Mouse (Mus musculus) gastrocnemius, postnatal 14 days (tissue): ENCODE measurements at regions not wholly inside any gene's neighbourhood (a gene's known extent, or its start where the extent isn't known, plus 50 kb on each side); places are given as distances from the start of the nearest gene placed in this dataset.

Experiments used
- DNase-seq: peaks from one replicate; pipeline ENCODE4 v3.0.0; 2021; ENCODE audit warnings: mixed read lengths
- intact Hi-C: fragments of 180-260 bp; cut with DNase I; formaldehyde crosslinking; loops from one replicate; pipeline ENCODE4 v1.15.1; 2025; ENCODE audit warnings: low total_unique reads

DNA sequence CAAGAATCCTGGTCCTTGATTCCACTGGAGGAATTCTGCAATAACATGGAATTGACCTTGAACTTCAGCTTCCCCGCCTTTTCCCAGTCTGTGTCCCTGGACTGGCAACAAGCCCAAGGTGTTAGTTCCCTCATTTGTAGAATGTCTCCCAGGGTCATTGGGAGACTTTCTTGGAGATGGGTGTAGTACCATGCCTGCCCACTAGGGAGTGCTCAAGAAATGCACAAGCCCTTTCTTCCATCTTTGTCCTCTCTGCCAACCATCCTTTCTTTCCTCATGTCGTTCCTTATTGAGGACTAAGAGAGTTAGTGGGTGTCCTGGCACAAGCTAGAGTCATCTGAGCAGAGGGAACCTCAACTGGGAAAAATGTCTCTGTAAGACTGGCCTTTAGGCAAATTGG lies 285.9 kb upstream of the 4930535I16Rik start:
- intact Hi-C loops = no loop called here
- no peak for DNase-seq

DNA sequence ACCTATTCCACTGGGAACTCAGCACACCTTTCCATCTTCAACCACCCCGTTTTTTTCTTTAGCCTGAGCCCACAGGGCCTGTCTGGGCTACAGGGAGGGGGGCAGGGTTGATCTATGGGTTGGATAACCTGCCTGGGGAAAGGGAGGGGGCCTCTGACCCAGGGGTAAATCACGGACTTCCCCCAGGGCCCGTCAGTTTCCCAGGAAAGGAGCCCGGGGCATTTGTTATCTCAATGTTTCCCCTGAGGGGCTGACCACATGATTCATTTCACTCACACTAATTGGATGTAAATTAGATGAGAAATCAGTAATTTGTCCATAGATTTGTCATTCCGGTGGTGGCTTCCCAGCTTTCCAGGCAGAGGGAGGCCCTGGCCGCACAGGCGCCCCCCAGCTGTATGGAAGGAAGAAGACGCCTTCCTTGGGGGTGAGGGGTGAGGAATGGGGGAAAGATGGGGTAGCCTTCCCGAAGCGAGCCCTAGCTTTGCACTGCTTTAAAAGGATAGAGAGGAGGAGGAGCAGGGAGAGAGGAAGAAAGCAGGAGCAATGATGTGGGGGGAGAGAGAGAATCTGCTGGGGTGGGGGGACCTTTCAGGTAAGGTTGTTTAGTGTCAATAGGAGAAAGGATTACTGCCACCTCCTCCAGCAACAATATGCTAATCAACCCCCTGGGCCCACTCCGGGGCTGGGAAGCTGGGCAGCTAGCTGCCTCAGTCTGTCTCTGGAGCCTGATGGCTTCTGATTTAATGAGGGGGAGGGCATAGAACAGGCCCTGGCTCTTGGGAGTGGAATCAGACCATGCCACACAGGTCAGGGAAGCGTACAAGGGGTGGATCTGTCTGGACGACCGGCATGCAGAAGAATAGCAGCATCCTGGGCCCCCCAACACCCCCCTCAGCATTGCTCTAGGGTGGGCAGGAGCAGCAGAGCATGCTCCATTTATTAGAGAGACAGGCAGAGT lies 282.3 kb upstream of the 4930535I16Rik start:
- intact Hi-C loops = no loop called here
- DNase-seq = no peak

DNA sequence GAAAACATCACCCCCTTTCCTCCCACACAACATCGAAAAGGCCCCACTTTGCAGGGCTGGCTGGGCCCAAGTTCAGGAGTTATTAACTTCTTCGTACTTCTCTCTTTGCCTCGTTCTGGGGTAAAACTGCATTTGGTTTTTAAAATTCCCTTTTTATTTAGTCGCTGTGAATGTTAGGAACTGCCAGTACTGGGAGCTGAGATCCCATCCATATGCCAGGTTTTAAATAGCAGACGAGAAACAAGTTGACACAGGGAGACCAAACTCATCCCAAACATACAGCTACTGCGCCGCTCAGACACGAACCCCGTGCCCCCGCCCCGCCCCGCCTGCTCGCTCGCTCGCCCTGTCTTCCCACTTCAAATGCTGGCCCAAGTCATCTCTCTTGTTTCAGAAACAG lies 281.0 kb upstream of the 4930535I16Rik start:
- no peak for DNase-seq
- intact Hi-C loops = no loop called here

DNA sequence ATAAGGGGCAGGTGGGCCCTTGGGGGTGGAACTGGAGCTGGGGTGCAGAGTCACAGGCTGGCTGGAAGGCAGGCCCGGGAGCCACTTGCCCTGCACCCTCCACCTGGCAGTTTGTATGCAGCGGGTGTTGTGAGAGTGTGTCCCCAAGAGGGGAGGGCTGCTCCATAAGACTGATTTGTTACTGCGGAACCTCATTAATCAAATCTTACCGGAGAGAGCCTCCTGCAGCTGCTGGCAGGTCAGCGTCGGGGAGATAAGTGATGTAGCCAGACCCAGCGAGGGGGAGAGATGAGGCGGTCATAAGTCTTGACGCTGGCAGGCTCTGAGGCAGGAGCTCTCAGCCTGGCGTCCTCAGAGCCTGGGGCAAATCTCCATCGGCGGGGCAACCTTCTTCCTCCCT lies 278.9 kb upstream of the 4930535I16Rik start:
- DNase-seq = no peak
- intact Hi-C loops = no loop called here

DNA sequence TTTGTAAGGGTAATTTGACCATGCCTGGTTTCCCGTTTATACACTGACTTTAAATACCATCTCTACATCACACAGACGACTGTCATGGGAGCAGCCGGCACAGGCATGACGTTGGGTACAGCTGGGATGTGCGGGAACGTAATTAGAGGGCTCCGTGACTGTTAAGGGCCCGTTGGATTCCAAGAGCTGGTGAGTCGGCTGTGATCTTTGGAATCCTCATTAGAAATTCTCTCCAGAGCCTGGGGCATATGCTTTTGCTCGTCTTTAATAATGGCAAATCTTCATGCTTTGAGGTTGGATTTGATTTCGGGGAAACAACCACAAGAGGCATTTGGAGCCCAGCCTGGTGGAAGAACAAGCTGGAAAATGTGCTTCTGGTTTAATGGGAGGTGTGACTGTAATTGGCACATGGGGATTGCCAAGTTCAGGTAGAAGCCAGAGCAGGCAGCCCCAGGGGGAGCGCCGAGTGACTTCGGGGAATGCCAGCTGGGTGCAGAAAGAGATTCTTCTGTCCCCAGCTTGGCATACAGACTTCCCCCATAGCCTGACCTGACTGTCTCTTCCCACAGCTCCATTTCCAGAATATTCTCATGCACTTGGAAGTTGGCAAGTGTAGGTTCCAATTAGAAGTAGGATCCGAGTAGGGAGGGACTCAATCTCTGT lies 275.4 kb upstream of the 4930535I16Rik start:
- intact Hi-C loops = no loop called here
- DNase-seq = no peak

DNA sequence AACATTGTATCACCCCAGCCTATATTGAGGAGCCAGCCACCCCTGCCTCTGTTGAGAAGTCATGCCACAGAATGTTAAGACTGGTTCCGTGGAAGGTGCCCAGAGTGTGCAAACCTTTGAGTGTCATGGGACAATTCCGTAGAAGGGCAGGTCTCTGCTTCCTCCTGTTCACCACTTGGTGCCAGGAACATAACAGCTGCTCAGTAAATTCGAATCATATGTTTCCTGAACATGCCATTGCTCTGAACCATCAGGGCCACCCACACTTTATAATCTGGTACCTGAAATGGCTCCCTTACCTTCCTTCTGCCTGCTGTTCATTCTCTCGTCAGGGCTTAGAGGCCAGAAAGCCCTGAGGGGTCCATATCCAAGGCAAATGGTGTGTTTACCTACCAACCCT lies 273.0 kb upstream of the 4930535I16Rik start:
- DNase-seq = no peak
- intact Hi-C loops = no loop called here

DNA sequence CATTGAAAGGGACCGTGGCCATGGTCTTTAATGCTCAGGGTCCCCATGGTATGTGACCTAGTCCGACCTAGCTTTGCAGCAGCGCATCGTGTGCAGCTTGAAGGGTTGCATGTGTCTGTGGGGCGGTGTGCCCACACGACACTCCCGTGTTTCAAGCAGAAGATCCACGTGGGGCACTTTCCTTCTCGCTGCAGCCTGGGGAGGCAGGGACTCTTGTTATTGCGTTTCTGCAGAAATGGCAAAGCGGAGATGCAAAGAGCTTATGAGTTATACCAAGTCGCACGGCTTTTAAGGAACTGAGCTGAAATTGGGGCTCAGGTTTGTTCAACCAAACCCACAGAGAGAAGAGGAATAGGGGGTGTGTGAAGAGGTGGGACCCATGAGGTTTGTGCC lies 272.2 kb upstream of the 4930535I16Rik start:
- intact Hi-C loops = no loop called here
- no peak for DNase-seq

DNA sequence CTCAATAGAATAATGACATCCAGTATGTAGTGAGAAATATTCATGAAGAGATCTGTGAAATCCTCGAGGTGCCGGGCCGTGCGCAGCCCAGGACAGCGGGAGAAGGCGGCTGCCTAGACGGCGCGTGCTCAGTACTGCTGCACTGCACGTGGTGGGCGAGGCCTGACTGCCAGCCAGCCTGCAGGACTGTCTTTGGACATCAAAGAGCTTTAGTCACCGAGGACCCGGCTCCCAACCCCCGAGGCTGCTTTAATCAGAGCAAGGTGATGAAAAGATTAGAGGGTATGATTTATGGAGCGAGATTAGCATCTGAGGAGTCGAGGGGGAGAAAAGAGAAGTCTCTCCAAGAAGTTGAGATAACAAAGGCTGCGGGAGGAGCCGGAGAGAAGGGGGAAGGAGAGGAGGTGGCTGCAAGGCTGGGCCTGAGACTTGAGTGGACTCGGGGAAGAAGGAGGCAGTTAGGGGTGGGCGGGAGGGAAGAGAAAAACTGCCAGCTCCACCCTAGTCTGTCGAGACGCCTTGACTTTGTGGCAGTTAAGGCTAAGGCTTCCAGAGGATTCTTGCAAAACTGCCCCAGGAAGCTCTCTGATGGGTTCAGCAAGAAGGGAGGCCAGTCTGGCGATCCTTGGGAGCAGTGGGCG lies 271.6 kb upstream of the 4930535I16Rik start:
- DNase-seq = peak; percentile 12
- intact Hi-C loops = no loop called here

DNA sequence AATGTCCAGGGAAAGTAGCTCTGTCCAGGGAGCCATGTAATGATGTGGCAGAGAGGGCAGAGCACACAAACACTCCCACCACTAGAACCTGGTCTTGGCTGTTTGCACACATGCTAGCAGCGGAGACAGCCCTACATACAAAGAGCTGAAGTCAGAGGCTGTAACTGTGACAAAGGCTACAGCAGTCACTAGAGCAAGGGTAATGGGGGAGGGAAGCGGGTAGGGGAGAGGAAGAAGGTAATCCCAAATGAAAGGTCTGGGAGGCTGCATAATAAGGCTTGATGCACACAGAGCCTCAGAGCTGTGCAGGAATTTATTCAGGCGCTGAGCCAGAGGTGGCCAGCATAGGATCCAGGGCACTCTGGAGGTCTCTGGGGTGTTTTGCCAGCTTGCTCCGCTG lies 269.3 kb upstream of the 4930535I16Rik start:
- DNase-seq = no peak
- intact Hi-C loops = no loop called here

DNA sequence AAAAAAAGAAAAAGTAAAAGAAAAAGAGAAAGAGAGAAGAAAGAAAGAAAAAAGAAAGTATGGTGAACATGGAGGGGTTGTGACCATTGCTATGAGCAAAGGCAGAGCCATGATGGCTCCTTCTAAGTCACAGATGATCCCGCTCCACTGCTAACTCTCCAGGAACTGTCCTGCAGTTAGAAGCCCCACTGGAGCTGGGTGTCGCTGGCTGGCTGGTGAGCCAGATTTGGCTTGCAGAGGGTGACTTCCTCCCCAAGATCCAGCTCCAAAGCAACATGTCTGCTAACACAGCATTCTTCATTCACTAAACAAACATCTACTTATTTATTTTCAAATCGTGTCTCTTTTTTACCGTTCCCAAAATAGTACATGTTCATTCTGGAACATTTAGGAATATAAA lies 263.5 kb upstream of the 4930535I16Rik start:
- DNase-seq = no peak
- intact Hi-C loops = no loop called here

DNA sequence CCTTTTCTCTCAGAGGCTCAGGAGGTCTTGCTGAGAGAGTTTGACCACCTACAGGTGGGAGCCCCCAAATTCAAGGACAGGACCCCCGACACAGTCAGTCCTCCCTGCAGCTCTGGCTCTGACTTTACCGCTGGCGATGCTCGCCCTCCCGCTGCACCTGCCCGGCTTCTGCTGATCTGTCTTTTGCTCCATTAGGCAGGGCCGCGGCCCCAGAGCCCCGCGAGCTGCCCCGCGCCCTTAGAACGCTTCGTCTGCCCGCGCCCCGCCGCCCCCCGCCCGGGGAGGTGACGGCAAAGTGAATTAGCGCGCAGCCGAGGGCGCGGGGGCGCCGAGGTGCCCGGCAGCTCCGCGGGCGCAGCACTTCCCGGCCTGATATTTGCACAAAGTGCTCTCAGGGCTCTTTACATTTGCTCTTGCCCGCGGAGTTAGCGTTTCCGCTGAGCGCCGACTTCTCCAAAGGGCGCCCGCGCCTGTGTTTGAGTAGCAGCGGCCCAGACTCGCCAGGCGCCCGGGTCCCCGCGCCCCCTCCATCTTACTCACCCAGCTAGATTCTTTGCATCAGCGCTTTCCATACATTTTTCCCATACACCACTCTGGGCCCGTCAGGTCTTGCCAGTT lies 260.7 kb upstream of the 4930535I16Rik start:
- no peak for DNase-seq
- intact Hi-C loops = no loop called here

DNA sequence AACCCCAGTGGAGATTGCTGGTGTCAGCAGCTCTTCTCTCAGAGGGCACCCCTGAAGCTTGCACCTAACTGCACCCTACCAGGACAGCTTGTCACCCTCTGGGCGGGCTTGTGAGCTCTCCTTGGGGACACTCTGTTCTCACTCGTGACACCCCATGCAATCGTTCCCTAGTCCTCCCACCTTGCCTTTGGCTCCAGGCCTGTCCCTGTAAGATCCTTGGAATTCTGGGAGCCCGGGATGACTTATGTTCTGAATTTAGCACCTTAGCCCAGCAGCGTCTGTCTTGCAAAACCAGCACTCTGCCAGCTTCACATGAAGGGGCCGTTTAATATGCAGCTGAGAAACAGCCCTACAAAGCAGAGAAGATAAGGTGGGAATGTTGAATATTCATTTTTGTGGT lies 257.7 kb upstream of the 4930535I16Rik start:
- no peak for DNase-seq
- intact Hi-C loops = no loop called here

DNA sequence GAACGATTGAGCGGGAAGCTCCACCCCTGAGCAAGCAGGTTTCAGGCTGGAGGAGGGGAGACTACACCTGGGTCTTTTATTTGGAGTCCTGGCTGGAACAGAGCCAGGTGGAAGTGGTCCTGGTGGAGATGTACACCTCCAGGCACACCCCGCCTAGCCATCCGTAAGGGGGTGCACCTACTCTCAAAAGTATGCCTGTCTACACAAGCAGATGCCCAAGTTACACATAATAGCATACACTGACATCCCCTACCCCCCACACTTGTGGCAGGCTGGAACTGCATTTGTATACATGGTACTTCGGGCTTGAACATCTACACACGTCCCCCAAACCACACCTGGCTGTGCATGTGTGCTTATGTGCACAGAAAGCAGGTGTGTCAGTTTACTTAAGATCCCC lies 236.8 kb upstream of the 4930535I16Rik start:
- DNase-seq = no peak
- intact Hi-C loops = no loop called here

DNA sequence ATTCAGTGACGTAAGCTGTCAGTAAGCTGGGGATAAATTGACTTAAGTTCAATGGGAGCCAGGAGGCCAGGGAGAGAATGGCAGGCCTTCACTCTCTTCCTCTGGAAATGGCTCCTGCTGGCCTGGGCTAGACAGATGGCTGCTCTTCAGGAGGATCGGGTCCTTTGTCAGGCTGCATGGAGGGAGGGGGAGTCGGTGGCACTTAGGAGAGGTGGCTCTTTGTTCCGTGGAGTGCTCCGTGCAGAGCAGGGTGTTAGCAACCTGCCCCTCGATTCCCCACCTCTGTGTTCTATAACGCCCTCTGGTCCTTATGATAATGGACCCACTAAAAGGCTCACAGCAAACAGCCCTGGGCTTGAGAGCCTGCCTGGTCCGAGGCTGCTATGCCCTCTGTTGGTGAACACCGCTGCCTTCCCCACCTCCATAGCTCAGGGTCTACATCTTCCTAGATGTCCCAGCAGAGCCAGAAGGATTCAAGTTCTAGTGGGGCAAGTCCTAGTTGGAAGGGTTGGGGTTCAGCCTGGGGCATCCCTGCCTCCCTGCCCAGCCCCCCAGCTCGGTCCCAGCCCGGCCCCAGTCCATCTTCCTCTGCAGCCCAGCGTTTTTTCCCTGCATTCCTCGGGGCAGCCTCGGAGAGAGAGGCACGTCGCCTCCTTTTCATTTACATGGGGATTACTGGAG lies 232.1 kb upstream of the 4930535I16Rik start:
- no peak for DNase-seq

DNA sequence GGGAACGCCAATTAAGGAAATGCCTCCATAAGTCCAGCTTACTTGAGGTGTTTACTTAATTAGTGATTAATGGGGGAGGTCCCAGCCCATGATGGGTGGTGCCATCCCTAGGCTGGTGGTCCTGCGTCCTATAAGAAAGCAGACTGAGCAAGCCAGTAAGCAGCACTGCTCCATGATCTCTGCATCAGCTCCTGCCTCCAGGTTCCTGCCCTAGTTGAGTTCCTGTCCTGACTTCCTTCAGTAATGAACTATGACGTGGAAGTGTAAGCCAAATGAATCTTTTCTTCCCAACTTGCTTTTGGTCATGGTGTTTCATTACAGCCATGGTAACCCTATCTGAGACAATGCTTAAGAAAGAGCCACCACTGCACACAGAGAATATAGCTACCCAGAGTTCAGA lies 231.2 kb upstream of the 4930535I16Rik start:
- intact Hi-C loops = no loop called here
- no peak for DNase-seq

More for the DNA sequence above, 232.1 kb upstream of the 4930535I16Rik start:
- intact Hi-C loops = no loop called here

DNA sequence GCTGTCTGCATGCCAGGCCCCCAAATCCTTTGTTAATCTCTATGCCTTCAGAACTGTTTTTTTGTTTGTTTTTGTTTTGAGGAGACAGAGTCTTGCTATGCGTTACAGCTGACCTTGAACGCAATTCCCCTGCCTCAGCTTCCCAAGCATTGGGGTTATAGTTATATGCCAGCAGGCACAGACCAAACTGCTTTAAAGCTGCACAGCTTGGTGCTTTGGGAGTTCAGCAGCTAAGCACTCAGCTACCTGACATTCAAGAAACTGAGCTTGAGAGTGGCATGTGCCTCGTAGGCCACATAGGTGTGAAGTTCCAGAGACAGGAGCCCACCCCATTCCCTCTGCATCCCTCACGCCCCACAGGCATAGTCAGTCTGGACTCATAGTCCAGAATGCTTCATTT lies 229.5 kb upstream of the 4930535I16Rik start:
- DNase-seq = no peak
- intact Hi-C loops = no loop called here

DNA sequence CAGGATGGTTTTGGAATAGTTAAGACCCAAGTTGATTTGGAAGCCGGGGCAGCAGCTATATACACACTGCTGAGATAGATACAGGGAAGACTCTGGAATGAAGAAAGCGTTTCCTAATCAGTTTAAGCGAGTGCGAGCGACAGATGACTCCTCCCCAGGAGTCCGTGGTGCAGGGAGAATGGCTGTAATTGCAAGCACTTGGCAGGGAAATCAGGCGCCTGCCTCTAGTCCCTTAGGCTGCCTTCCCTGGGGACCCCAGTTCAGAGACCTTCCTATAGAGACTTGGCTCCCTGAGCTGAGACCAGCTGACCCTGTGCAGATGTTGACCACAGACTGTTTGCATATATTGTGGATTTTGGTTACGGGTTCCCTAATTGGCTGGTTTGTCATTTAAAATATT lies 228.3 kb upstream of the 4930535I16Rik start:
- intact Hi-C loops = no loop called here
- DNase-seq = no peak

DNA sequence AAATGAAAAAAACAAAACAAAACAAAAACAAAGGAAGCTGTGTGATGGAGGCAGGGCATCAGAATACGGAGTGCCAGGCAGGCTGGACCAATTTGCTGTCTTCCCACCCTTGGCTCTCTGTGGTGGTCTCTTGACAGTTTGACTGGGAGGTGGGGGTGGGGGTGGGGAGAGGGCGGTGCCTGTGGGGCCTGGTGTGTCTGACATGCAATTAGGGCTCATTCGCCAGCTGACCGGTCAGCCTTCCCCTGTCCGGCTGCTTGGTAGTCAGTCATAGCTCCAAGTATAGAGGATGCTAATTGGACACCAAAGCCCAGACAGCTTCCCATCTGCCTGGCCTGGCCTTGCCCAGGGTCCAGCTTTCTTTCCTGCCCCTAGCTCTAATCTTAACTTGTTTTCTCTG lies 225.8 kb upstream of the 4930535I16Rik start:
- intact Hi-C loops = loop anchor here (5.0 kb wide), 1 partner anchor 529 kb away; no protein-coding TSS in a partner anchor
- no peak for DNase-seq

DNA sequence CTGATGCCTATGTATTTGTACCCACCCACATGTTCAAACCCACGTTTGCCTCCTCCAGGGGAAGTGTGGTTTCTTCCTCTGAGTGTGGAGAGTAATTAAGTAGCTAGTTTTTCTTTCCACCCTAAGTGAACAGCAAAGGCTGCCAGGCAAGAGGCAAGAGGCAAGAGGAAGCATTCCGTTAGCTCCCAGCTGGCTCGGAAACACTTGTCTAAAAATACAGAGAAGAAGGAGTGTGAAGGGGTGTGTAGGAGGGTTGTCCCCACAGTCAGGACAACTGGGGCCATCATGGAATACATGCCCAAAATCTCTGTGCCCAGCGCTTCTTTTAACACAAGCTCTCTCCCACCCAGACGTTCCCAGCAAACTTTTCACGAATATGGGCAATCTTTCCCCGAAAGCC lies 225.4 kb upstream of the 4930535I16Rik start:
- intact Hi-C loops = loop anchor here (5.0 kb wide), 1 partner anchor 529 kb away; no protein-coding TSS in a partner anchor
- no peak for DNase-seq
